Mouse (Mus musculus): ENCODE data around the gene Mfap5. TPM values are rescaled to one million over a fixed set of nuclear protein-coding genes. Genes with fewer than 3 reads are reported as not detected.

The Mfap5 gene
- polyA plus RNA-seq, 1 experiment from 2014 or later = 55.4 TPM

GRCm38 (mm10) chr6:122577030-122577429, 71.4 kb downstream of the Mfap5 start:
- Histone ChIP-seq H3K4me2 (replicated peaks; ENCODE audit: low read depth, low read length) (no peak overlapping the region), H3K9ac (replicated peaks; ENCODE audit: low read depth) (no peak overlapping the region), H3K9me3 (ENCODE audit: low read length) (no peaks in the 10 kb centered on the region), H3K36me3 (ENCODE audit: insufficient read depth, low read length) (no peaks in the 10 kb centered on the region), H3K4me3 (ENCODE audit: low read depth, low read length) (no peak overlapping the region), H3K27me3 (replicated peaks; ENCODE audit: insufficient read depth, low read length) (no peaks in the 10 kb centered on the region), H3K27ac (ENCODE audit: low read length) (no peak overlapping the region), H3K4me1 (ENCODE audit: insufficient read depth, low read depth, low read length) (no peaks in the 10 kb centered on the region)
- WGBS = 90% methylated on average over 3 of the region's 3 CpGs
- no peak for DNase-seq (ENCODE audit: low spot score)
- no peak for TF ChIP-seq CTCF (IDR thresholded peaks at IDR 0.05)
- TF ChIP-seq EP300 (IDR thresholded peaks at IDR 0.05) = no peak
- no peak for ATAC-seq

Other genes starting within 250 kb of the Mfap5 start
- not detected in 2 replicates for gene Klrg1, start 223.0 kb upstream of the Mfap5 start, polyA plus RNA-seq (2015; fragmentation: Nextera tagmentation; extraction: Ambion mirVana)
- 112 and 114 TPM in 2 replicates for gene M6pr, start 197.1 kb upstream of the Mfap5 start, polyA plus RNA-seq (2015; fragmentation: Nextera tagmentation; extraction: Ambion mirVana)
- 6.3 and 6.5 TPM in 2 replicates for gene Phc1, start 165.3 kb upstream of the Mfap5 start, polyA plus RNA-seq (2015; fragmentation: Nextera tagmentation; extraction: Ambion mirVana)
- 0.99 and 1.6 TPM in 2 replicates for gene Rimklb, start 7.1 kb upstream of the Mfap5 start, polyA plus RNA-seq (2015; fragmentation: Nextera tagmentation; extraction: Ambion mirVana)
- 0.05 TPM in 1 of 2 replicates, not detected in the other for gene Aicda, start 48.0 kb downstream of the Mfap5 start, polyA plus RNA-seq (2015; fragmentation: Nextera tagmentation; extraction: Ambion mirVana)
- gene Apobec1, start 96.6 kb downstream of the Mfap5 start, polyA plus RNA-seq (2015; fragmentation: Nextera tagmentation; extraction: Ambion mirVana) = 8.9 and 9.5 TPM in 2 replicates
- gene Gdf3, start 104.2 kb downstream of the Mfap5 start, polyA plus RNA-seq (2015; fragmentation: Nextera tagmentation; extraction: Ambion mirVana) = not detected in 2 replicates
- not detected in 2 replicates for gene Dppa3, start 120.6 kb downstream of the Mfap5 start, polyA plus RNA-seq (2015; fragmentation: Nextera tagmentation; extraction: Ambion mirVana)
- gene Nanog, start 201.6 kb downstream of the Mfap5 start, polyA plus RNA-seq (2015; fragmentation: Nextera tagmentation; extraction: Ambion mirVana) = 0.24 and 0.36 TPM in 2 replicates